Mouse (Mus musculus) gonadal fat pad, adult 2 months (tissue): ENCODE data around the gene Ddx4. TPM values are rescaled to one million over a fixed set of nuclear protein-coding genes. Genes with fewer than 3 reads are reported as not detected.

Experiments
- DNase-seq: peaks from one replicate; pipeline ENCODE4 v3.0.0-alpha.2; 2012; ENCODE audit warnings: low read depth
- polyA plus RNA-seq: library from polyadenylated mRNA; depleted of rRNA; stranded (reverse); fragments of >200 nt; gene quantifications from 2 replicates; pipeline ENCODE4 v1.2.3, GENCODE M21; 2012; rRNA removed

Ddx4 gene
- polyA plus RNA-seq, 1 experiment, result 0.08 TPM

- DNase-seq, result no peak
These were observed 95.8 kb downstream of the Ddx4 start for GRCm38 (mm10) chr13:112556501-112556900.

DNA sequence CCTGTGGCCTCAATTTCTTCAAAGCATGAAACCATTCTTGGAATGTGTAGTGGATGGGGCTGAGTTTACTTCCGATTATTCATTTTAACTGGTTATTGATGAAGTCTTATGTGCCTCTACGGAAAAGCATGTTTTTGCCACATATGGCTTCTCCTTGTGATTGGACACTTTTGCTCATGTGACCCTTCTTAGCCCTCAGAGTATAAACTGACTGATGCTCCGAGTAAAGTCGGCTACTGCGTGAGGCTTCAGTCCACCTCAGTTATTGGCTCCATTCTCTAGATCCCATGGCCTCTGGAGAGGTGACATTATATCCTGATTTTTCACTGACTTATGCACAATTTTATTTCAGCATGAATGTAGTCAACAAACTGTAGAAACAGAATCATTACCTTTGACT lies 99.0 kb downstream of the Ddx4 start:
- DNase-seq, result no peak

DNA sequence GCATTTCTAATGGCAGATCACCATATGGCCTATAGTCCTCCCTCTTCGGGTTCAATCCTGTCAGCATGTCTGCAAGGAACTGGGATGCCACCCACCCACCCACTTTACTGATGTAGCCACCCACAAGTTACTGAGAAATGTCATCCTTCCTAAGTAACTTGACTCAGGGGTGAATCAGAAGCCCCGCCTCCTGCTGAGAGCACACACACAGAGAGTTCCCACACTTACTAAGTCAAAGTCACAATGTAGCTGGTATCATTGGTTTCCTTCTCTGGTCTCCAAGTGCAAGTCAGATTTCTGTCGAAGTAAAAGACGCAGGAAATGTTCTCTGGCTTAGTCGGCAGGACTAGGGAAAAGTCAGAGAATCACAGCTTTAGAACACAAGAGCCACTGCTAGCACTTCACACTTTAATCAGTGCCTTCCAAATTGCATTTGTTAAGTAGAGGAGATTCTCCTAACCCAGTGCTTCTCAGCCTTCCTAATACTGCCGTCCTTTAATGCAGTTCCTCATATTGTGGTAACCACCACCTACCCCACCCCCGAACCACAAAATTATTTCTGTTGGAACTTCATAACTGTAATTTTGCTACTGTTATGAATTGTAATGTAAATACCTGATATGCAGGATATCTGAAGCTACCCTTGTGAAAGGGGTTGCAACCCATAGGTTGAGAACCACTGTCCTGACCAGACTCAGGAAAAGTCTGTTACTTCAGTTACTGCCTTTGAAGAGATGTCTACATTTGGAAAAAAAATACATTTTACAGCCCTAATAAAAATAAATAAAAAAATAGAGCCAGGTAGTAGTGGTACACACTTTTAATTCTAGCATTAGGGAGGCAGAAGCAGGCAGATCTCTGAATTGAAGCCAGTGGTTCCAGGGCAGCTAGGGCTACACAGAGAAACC lies 100.4 kb downstream of the Ddx4 start:
- DNase-seq, result no peak

Other genes with a start within 250 kb of the Ddx4 start
- 33.8 and 46.6 TPM in 2 replicates for gene Il6st, start 188.4 kb downstream of the Ddx4 start, polyA plus RNA-seq
- 0.32 and 0.62 TPM in 2 replicates for gene Il31ra, start 58.1 kb downstream of the Ddx4 start, polyA plus RNA-seq
- gene Slc38a9, start 8.3 kb upstream of the Ddx4 start, polyA plus RNA-seq, result 8.4 and 9.7 TPM in 2 replicates
- gene Plpp1, start 148.3 kb upstream of the Ddx4 start, polyA plus RNA-seq, result 36.5 and 41.1 TPM in 2 replicates